Mouse (Mus musculus) layer of hippocampus, postnatal 10 days (tissue): ENCODE measurements at regions not wholly inside any gene's neighbourhood (a gene's known extent, or its start where the extent isn't known, plus 50 kb on each side); places are given as distances from the start of the nearest gene placed in this dataset.

Experiments
- DNase-seq, 2 experiments: peaks; one replicate each; pipeline ENCODE4 v3.0.0; 2021; ENCODE audit warnings: low spot score in 2 of 2

- DNase-seq: no peak
Measured at GRCm38 (mm10) chr12:109272101-109272500, 180.5 kb upstream of the Dlk1 start.

- DNase-seq: no peak
Measured at GRCm38 (mm10) chr12:109314850-109315249, 137.8 kb upstream of the Dlk1 start.

- no peak for DNase-seq
Measured at GRCm38 (mm10) chr12:109325986-109326385, 126.6 kb upstream of the Dlk1 start.

- DNase-seq: no peak
Measured at GRCm38 (mm10) chr12:109371327-109371726, 81.3 kb upstream of the Dlk1 start.

GRCm38 (mm10) chr12:109385794-109386193 is 66.8 kb upstream of the Dlk1 start:
- no peak for DNase-seq

GRCm38 (mm10) chr12:109388791-109389190 is 63.8 kb upstream of the Dlk1 start:
- DNase-seq: no peak

- no peak for DNase-seq
Measured at GRCm38 (mm10) chr12:109390388-109390920, 62.2 kb upstream of the Dlk1 start.

- DNase-seq: no peak
Measured at GRCm38 (mm10) chr12:109390978-109391377, 61.6 kb upstream of the Dlk1 start.

- DNase-seq: no peak
Measured at GRCm38 (mm10) chr12:109393326-109393725, 59.3 kb upstream of the Dlk1 start.

GRCm38 (mm10) chr12:109393795-109394194 is 58.8 kb upstream of the Dlk1 start:
- peak; percentile 80 to 85 for DNase-seq

GRCm38 (mm10) chr12:109394396-109394795 is 58.2 kb upstream of the Dlk1 start:
- DNase-seq: no peak

- DNase-seq: no peak
Measured at GRCm38 (mm10) chr12:109396614-109397013, 56.0 kb upstream of the Dlk1 start.

- no peak for DNase-seq
Measured at GRCm38 (mm10) chr12:109397175-109398058, 55.2 kb upstream of the Dlk1 start.

GRCm38 (mm10) chr12:109398473-109398872 is 54.1 kb upstream of the Dlk1 start:
- DNase-seq: no peak

GRCm38 (mm10) chr12:109398951-109399350 is 53.7 kb upstream of the Dlk1 start:
- no peak for DNase-seq

- DNase-seq: peak; percentile 62 to 70
Measured at GRCm38 (mm10) chr12:109399591-109399990, 53.0 kb upstream of the Dlk1 start.

GRCm38 (mm10) chr12:109400041-109400440 is 52.6 kb upstream of the Dlk1 start:
- no peak for DNase-seq

GRCm38 (mm10) chr12:109400936-109401586 is 51.6 kb upstream of the Dlk1 start:
- DNase-seq: peak in 1 of 2 experiments; percentile 58

GRCm38 (mm10) chr12:109401696-109402095 is 50.9 kb upstream of the Dlk1 start:
- no peak for DNase-seq

GRCm38 (mm10) chr12:109402226-109402625 is 50.4 kb upstream of the Dlk1 start:
- DNase-seq: no peak
